In the genomic region with DNA sequence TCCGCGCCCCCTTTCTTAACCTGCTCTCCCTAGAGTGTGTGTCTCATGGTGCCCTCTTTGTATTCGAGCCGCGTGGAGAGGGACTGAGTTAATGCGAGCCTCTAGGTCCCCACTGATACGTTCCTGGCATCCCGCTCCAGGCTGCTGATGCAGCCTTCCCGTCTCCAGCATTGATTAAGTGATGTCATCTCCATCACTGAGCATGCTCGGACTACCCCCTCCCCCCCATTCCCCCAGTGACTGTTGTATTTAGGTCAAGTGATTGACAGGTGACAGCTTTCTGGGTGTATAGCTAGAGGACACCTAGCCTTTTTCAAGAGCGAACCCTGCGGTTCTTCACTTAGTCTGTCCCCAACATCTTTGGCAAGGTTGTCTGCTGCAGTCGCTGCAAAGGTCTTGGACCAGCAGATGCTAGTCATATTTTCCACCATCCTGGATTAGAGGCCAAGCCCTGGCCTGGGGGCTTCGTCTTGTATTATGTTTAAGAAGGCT, we compare ENCODE assay signal across 8 mouse cellular contexts. TPM values are rescaled to one million over a fixed set of nuclear protein-coding genes. Genes with fewer than 3 reads are reported as not detected.
DNase-seq lines count a peak whose midpoint lies in the region; ATAC-seq and TF ChIP-seq lines count a peak whose summit lies in the region.

No protein-coding gene starts in this region.

- no peak overlapping the region for H3K9ac ChIP-seq in heart, embryonic 11.5 days (ENCODE audit: low read depth, low read length)
- H3K9ac ChIP-seq in hindbrain, embryonic 15.5 days: peak overlapping the region; percentile 97
- peak overlapping the region; percentile 95 for H3K9ac ChIP-seq in midbrain, embryonic 11.5 days (ENCODE audit: low read length)

- TF ChIP-seq CTCF in lung, adult 2 months (IDR thresholded peaks at IDR 0.05; ENCODE audit: insufficient read depth, low read length): no peak

- TF ChIP-seq POLR2A in lung, adult 2 months (IDR thresholded peaks at IDR 0.05; ENCODE audit: borderline replicate concordance, extremely low read depth, low read depth, low read length): no peak

- no peaks in the 10 kb centered on the region for H3K9me3 ChIP-seq in heart, embryonic 11.5 days (replicated peaks; ENCODE audit: control insufficient read depth, low read length)
- no peaks in the 10 kb centered on the region for H3K9me3 ChIP-seq in hindbrain, embryonic 15.5 days
- no peaks in the 10 kb centered on the region; the same call in 1 of the 2 replicates for H3K9me3 ChIP-seq in midbrain, embryonic 11.5 days (ENCODE audit: control insufficient read depth, low read length)

- peaks cover 3% of the 10 kb centered on the region; the same call in 1 of the 2 replicates for H3K4me1 ChIP-seq in heart, embryonic 11.5 days (ENCODE audit: control insufficient read depth, insufficient read depth, low read length)
- peaks cover 20% of the 10 kb centered on the region for H3K4me1 ChIP-seq in hindbrain, embryonic 15.5 days (replicated peaks)
- peaks cover 5% of the 10 kb centered on the region for H3K4me1 ChIP-seq in midbrain, embryonic 11.5 days (ENCODE audit: control insufficient read depth, insufficient read depth, low read length)
- peaks cover 4% of the 10 kb centered on the region; the same call in 1 of the 2 replicates for H3K4me1 ChIP-seq in lung, adult 2 months (ENCODE audit: control insufficient read depth, insufficient read depth, low read length)

- no peak overlapping the region for H3K27ac ChIP-seq in heart, embryonic 11.5 days (ENCODE audit: low read depth, low read length)
- H3K27ac ChIP-seq in hindbrain, embryonic 15.5 days (replicated peaks): peak overlapping the region; percentile 94
- H3K27ac ChIP-seq in midbrain, embryonic 11.5 days (ENCODE audit: low read depth, low read length): peak overlapping the region; percentile 68

- WGBS in heart, embryonic 11.5 days (ENCODE audit: insufficient replicate concordance): 20% methylated on average over 14 of the region's 14 CpGs
- WGBS in hindbrain, embryonic 15.5 days: 2% methylated on average over 14 of the region's 14 CpGs
- WGBS in midbrain, embryonic 11.5 days: 10% methylated on average over 14 of the region's 14 CpGs
- 24% methylated on average over 14 of the region's 14 CpGs for WGBS in lung, adult 2 months

- DNase-seq in heart, adult 18-20 months: no peak
- peak; percentile 75 for DNase-seq in embryo, embryonic 10.5 days (ENCODE audit: low spot score)
- peak; percentile 95 for DNase-seq in midbrain, embryonic 11.5 days (ENCODE audit: low spot score, missing footprints)
- no peak for DNase-seq in thymus, postnatal 4 days
- DNase-seq in lung, adult 2 months: no peak

- no peak overlapping the region for H3K4me3 ChIP-seq in heart, embryonic 11.5 days (ENCODE audit: low read depth, low read length)
- peak overlapping the region; percentile 97 for H3K4me3 ChIP-seq in hindbrain, embryonic 15.5 days
- H3K4me3 ChIP-seq in midbrain, embryonic 11.5 days (ENCODE audit: low read depth, low read length): peak overlapping the region; percentile 94
- H3K4me3 ChIP-seq in lung, adult 2 months (replicated peaks; ENCODE audit: extremely low read depth, low read depth, low read length): no peak overlapping the region

- H3K36me3 ChIP-seq in heart, embryonic 11.5 days (ENCODE audit: control insufficient read depth, insufficient read depth, low read length): no peaks in the 10 kb centered on the region
- 0 out of 2 replicates have a peak, but pooled peaks cover 5% of the 10 kb centered on the region for H3K36me3 ChIP-seq in hindbrain, embryonic 15.5 days
- H3K36me3 ChIP-seq in midbrain, embryonic 11.5 days (ENCODE audit: control insufficient read depth, insufficient read depth, low read length): peaks cover 7% of the 10 kb centered on the region; the same call in 1 of the 2 replicates

- H3K4me2 ChIP-seq in heart, embryonic 11.5 days: peak overlapping the region; percentile 76
- peak overlapping the region; percentile 67 for H3K4me2 ChIP-seq in hindbrain, embryonic 15.5 days
- peak overlapping the region; percentile 62 for H3K4me2 ChIP-seq in midbrain, embryonic 11.5 days

- H3K27me3 ChIP-seq in heart, embryonic 11.5 days (ENCODE audit: control insufficient read depth, insufficient read depth, low read length): peaks cover 19% of the 10 kb centered on the region
- no peaks in the 10 kb centered on the region for H3K27me3 ChIP-seq in hindbrain, embryonic 15.5 days
- H3K27me3 ChIP-seq in midbrain, embryonic 11.5 days (ENCODE audit: control insufficient read depth, insufficient read depth, low read length): no peaks in the 10 kb centered on the region

- peak; percentile 17; the same call in 1 of the 2 replicates for ATAC-seq in heart, embryonic 11.5 days (replicated peaks; ENCODE audit: insufficient number of reproducible peaks, low FRiP score, low TSS enrichment)
- peak; percentile 67 for ATAC-seq in hindbrain, embryonic 15.5 days (ENCODE audit: low FRiP score, low read depth)
- peak; percentile 82 for ATAC-seq in midbrain, embryonic 11.5 days (ENCODE audit: low FRiP score)
- ATAC-seq in megakaryocyte progenitor cell, adult 5-6 weeks (replicated peaks; ENCODE audit: poor library complexity): no peak

RNA-seq across cellular contexts. Expression of gene Kif5c, which starts 1.6 kb away (rescaled TPM):
- 1.2 and 1.3 TPM in 2 replicates for polyA plus RNA-seq in heart, embryonic 11.5 days (2014; fragmentation: Nextera tagmentation; extraction: Ambion mirVana)
- total RNA-seq in heart, adult 18-20 months (2021): under 1 TPM; 0.51 to 0.99 TPM
- polyA plus RNA-seq in hindbrain, embryonic 15.5 days (2015; fragmentation: Nextera tagmentation; extraction: Ambion mirVana): 179 and 188 TPM in 2 replicates
- 96.2 and 96.4 TPM in 2 replicates for polyA plus RNA-seq in midbrain, embryonic 11.5 days (2014; fragmentation: Nextera tagmentation; extraction: Ambion mirVana)
- polyA plus RNA-seq in lung, adult 2 months (2012; rRNA removed): 0.07 and 0.37 TPM in 2 replicates
- not detected in 2 replicates for total RNA-seq in megakaryocyte progenitor cell, adult 5-6 weeks (2015)
- not detected in 2 replicates for total RNA-seq in megakaryocyte progenitor cell, adult 5-6 weeks (2017)

Comparison
In these comparisons a context has a peak if more than half of its experiments do, and no peak if none do; other contexts are left out.
1. H3K4me3 ChIP-seq: peak in hindbrain, embryonic 15.5 days (single experiment) and midbrain, embryonic 11.5 days (single experiment); none in heart, embryonic 11.5 days (single experiment) and lung, adult 2 months (single experiment).
2. DNase-seq: peak in embryo, embryonic 10.5 days (single experiment) and midbrain, embryonic 11.5 days (single experiment); none in heart, adult 18-20 months (0 of 2), thymus, postnatal 4 days (single experiment) and lung, adult 2 months (single experiment).
3. RNA of gene Kif5c, which starts 1.6 kb away (polyA plus RNA-seq): 179 to 188 TPM in hindbrain, embryonic 15.5 days and 96.2 to 96.4 TPM in midbrain, embryonic 11.5 days; 1.2 to 1.3 TPM in heart, embryonic 11.5 days and 0.07 to 0.37 TPM in lung, adult 2 months; every median in the first group is over 10 times any median in the second.
4. Peak in every context shown above with its lines, with median percentiles within 50 percentile points of each other: H3K4me2 ChIP-seq.